Mouse (Mus musculus) CD4-positive, CD25-positive, alpha-beta regulatory T cell, adult 4 months (primary cell): ENCODE measurements around the gene Hpdl. TPM values are rescaled to one million over a fixed set of nuclear protein-coding genes. Genes with fewer than 3 reads are reported as not detected.
"Not testable (repeated sequence)": the region's sequence is repeated elsewhere in the genome, so short reads cannot be mapped to it uniquely, and the experiment has no call there.

ENCODE experiments used
- ATAC-seq: one replicate; pipeline ENCODE4 v1.8.0; 2017
- polyA plus RNA-seq, 2 experiments: library from polyadenylated mRNA; unstranded; fragments of 100-300 nt; shearing (Covaris generic); gene quantifications; one replicate each; pipeline ENCODE4 v1.2.1; 2017

Gene Hpdl
- under 1 TPM in 1 of 2 experiments, not detected in 1; 0.52 TPM for polyA plus RNA-seq

- ATAC-seq: peak; percentile 34
Observed at GRCm38 (mm10) chr4:116821694-116822016, at the start of gene Hpdl. Hpdl (minus strand) TSS chr4:116821707.

- ATAC-seq: no peak
Observed at GRCm38 (mm10) chr4:116869898-116870297, 48.4 kb upstream of the Hpdl start.

GRCm38 (mm10) chr4:116862023-116862422, 40.5 kb upstream of the Hpdl start:
- ATAC-seq: no peak

GRCm38 (mm10) chr4:116859711-116860110, 38.2 kb upstream of the Hpdl start:
- no peak for ATAC-seq

GRCm38 (mm10) chr4:116857203-116857602, 35.7 kb upstream of the Hpdl start:
- ATAC-seq: no peak

- no peak for ATAC-seq
Observed at GRCm38 (mm10) chr4:116854286-116854685, 32.8 kb upstream of the Hpdl start.

DNA sequence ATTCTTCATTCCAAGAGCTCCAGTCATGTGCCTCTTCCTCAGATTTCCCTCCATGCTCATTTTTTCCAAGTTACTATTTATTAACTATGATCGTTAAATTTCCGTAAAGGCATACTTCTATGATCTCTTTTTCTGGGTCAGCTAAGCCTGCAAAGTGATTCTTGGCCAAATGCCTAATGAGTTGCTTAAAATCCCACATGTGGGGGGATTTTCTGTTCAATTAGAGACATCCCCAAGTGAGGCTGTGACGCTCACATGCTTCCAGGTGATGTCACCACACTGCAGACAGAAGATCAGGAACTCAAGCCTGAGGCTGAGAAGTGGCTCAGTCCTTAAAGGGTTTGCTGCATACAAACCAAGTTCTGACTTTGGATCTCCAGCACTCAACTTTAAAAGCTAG, 28.4 kb upstream of the Hpdl start:
- ATAC-seq: no peak

- ATAC-seq: no peak
Observed at GRCm38 (mm10) chr4:116844324-116844723, 22.8 kb upstream of the Hpdl start.

DNA sequence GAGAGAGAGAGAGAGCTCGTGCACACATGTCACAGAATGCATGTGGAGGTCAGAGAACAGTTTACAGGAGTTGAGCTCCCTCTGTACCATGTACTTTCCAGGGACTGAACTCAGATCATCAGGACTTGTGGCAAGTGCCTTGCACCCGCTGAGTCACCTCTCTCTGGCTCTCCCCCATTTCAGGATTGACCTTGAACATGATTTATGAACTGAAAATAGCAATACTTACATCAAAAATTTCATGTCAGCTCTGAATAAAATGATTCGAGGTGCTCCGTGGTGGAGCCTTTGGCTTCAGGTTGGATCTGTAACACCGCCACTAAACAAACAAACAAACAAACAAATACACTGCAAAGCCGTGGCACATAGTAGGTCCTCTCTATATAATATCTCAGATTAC, 19.3 kb upstream of the Hpdl start:
- ATAC-seq: no peak

DNA sequence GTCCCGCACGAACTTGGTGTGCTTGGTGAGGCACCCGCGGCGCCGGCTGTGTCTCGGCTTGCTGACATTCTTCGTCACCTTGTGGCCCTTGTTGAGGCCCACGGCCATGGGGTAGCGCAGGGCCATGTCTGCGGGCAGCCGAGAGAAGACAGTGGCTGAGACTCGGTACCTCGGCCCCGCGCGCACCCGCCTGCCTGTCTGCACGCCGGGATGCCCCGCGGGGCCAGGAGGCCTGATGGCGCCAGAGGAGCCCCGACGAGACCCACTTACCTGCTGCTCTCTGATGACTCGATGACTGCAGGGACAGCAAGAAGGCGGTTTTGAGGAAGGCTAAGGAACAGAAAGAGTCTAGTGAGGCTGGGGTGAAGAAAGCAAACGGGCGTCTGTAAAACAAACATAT, 18.6 kb upstream of the Hpdl start:
- not testable (repeated sequence) for ATAC-seq

GRCm38 (mm10) chr4:116838999-116839398, 17.5 kb upstream of the Hpdl start:
- no peak for ATAC-seq

DNA sequence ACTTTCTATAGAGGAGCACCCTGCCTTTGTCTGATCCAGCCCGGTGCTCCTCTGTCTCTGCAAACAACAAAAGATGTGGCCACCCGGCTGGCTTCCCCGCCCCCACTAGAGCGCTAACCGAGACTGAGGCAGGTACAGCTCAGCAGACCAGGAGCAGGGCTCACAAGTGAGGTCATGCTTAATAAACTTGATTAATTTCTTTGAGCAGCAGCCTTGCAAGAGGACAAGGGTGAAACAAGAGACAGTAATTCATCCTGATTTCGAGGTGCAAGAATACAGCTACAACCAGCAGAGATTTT, 8.5 kb upstream of the Hpdl start:
- no peak for ATAC-seq

GRCm38 (mm10) chr4:116829364-116830069, 8.0 kb upstream of the Hpdl start:
- ATAC-seq: no peak

DNA sequence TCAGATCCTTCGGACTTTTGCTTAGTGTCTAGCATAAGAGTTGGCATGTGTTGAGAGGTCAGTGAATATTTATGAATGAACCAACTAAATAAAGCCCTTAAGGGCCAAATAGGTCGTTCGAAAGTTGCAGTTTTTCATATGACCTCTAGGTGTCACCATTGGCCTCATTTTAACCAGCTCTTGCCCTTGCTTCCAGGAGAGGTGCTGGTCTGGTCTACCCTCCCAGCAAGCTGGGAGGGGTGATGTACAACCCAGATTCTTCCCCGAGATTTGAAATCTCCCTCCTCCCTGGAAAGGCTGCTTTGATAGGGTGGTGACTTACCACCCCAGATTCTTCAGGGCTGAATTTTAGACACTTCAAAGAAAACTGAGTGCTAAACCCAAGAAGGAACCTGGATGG, 6.3 kb upstream of the Hpdl start:
- peak; percentile 52 for ATAC-seq

- peak; percentile 86 for ATAC-seq
Observed at GRCm38 (mm10) chr4:116824541-116825004, 3.1 kb upstream of the Hpdl start.

- ATAC-seq: peak; percentile 60
Observed at GRCm38 (mm10) chr4:116820902-116821693, 409 bp downstream of the Hpdl start.

DNA sequence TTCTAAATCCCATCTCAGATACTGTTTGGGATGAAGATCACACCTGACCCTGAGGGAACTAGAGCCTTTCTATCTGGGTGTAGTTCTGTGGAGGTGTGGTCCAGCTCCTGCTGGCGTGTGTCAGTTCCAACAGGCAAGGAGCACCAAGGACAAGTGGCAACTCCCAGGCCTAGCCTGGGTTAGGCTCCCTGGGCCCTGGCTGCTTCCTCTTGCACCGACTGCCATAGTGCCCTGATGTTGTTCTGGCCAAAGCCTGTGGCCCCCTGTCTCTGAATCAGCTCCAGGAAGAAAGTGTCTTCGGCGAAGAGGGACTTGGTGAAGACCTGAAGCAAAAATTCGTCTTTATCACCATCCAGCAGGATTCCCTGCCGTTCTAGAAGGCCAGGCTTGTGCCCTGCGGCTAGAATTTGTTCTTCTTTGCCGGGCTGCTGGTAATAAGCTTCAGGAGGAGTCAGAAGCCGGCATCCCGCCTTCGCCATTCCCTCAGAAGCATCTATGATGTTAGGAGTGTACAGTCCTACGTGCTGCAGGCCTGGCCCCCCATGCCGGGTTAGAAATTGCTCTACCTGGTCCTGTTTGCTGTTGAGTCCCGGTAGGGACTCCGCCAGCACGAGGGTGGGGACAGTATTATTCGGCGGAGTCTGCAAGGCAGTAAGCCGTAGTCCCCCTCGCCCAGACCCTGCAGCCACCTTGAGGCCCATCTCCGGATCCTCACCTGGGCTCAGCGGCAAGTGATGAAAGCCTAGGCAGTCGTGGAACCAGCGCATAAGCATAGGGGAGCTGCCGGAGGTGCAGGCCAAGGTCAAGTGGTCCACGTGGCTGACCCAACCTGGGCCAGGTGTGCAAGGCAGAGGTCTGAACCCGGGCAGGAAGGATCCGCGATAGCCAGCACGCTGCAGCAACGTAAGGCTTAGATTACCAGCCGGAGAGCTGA, 1.3 kb downstream of the Hpdl start:
- no peak for ATAC-seq

DNA sequence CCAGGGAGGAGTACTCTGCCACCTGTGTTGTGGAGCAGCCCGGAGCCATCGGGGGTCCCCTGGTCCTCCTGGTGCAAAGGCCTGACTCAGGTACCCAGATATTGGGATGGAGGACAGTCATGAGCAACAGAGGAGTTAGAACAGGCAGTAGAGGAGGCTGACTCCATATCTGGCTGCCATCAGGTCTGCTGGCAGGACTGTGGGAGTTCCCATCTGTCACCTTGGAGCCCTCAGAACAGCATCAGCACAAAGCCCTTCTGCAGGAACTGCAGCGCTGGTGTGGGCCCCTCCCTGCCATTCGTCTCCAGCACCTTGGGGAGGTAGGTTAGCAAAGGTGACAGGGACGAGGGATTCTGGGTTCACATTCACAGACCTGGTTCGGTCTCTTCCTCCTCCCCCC, 4.0 kb downstream of the Hpdl start:
- no peak for ATAC-seq

DNA sequence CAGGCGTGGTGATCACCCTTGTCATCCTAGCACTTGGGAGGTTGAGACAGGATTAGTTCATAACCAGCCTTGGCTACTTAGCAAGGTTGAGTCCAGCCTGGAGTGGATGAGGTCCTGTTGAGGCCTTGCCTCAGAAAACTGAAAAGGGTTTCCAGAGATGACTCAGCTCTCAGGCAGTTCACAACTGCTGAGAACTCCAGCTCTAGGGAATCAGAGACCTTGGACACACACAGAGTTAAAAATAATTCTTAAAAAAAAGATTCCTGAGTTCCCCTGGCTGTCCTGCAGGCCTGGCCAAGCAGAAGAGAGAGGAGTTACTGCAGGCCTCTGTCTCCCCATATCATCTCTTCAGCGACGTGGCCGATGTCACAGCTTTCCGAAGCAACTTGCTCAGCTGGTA, 6.2 kb downstream of the Hpdl start:
- ATAC-seq: no peak

- ATAC-seq: no peak
Observed at GRCm38 (mm10) chr4:116811012-116811411, 10.5 kb downstream of the Hpdl start.

DNA sequence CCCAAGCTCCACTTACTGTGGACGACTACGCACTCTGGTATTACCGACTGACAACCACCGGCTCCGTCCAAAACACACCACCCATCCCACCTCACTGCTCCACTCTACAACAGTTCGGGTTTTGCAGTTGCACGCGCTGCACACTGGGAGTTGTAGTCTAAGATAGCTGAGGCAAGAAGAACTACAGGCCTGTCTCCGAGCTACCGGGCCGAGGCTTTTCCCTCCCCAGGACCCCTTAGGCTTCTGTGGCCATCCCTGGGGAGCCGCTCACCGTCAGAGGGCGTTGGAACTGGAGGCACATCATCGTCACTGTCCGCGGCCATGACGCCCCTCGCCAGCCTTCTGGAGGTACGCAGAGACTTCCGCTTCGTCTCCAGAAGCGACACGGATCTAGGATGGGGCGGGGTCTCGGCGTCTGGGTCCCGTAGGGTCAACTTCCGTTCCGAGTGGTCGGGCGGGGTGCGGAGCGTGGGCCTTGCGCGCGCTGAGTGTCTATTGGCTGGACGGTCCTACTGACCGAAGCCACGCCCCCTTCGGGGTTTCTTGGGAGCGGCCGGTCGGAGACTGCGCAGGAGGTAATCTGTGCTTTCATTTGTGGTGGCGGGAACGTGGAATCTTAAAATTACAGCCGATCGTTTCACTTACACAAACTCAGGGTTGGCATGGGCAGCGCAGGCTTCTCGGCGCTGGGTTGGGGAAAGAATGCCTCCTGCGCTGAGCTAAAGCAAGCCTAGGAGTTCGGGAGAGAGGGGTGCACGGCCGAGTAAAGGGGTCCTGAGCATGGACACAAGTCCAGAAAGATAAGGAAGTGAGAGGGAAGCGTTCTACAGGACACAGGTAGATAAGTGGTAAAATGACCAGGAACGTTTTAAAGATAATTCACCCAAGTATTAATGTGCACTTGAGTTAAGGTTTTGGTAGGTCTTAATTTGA, 14.0 kb downstream of the Hpdl start, which contains the start of the genes Toe1 and Mutyh:
Gene Toe1 (minus strand): TSS at position 444 of the 933 bp plus-strand sequence.
Gene Mutyh (plus strand): TSS at position 527 of the 933 bp plus-strand sequence.
- peak; percentile 95 for ATAC-seq

DNA sequence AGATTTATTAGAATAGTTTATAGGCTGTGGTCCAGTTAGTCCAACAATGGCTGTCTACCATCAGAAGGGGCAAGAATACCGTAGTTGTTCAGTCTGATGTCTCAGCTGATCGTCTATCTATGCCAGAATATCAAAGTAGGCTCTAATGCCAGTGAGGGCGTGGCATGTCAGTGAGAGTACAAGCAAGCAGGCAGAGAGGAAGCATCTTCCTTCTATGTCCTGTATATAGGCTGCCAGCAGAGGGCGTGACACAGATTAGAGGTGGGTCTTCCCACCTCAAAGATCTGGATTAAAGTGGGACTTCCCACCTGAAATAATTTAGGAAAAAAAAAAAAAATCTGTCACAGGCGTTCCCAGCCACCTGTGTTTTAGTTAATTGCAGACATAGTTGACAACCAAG, 21.6 kb downstream of the Hpdl start:
- ATAC-seq: peak; percentile 87
